Mouse (Mus musculus): ENCODE data around the gene Olfr693.
"Not testable (repeated sequence)": the region's sequence is repeated elsewhere in the genome, so short reads cannot be mapped to it uniquely, and the experiment has no call there.

DNA sequence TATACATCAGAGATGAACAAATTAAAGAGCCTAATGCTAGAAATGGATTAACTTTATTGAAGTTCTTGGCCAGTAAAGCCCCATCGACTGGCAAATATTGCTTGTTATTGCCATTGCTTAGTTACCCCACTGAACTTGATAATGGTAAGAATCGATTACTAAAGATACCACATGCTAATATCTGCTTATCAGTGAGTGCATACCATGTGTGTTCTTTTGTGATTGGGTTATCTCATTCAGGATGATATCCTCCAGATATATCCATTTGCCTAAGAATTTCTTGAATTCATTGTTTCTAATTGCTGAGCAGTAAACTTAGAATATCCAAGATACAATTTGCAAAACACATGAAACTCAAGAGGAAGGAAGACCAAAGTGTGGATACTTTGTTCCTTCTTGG is 45.3 kb upstream of the Olfr693 start:
- TF ChIP-seq MAX (IDR thresholded peaks at IDR 0.05); USF1 (IDR thresholded peaks at IDR 0.05; ENCODE audit: low read depth); CTCF (IDR thresholded peaks at IDR 0.05; ENCODE audit: control insufficient read depth, insufficient read depth, insufficient read length); FOSL1 (IDR thresholded peaks at IDR 0.05; ENCODE audit: insufficient read depth, low read length, poor library complexity, severe bottlenecking); MYOG (IDR thresholded peaks at IDR 0.05; ENCODE audit: control insufficient read depth, extremely low read depth, insufficient read length); MYOD1 (IDR thresholded peaks at IDR 0.05; ENCODE audit: control insufficient read depth, insufficient read length, low read depth); CEBPB (IDR thresholded peaks at IDR 0.05; ENCODE audit: low read depth): not testable (repeated sequence)

Data from C2C12 (cell line).